Mouse (Mus musculus) hematopoietic stem cell, adult 5-6 weeks (primary cell): ENCODE results near the gene F2rl2. TPM values are rescaled to one million over a fixed set of nuclear protein-coding genes. Genes with fewer than 3 reads are reported as not detected.

Source experiments
- ATAC-seq, 2 experiments: fragments of 125-278 bp in 1 of 2; replicated peaks in 1 of 2; 2 replicates each; pipeline ENCODE4 v1.8.0; 2016 to 2017; ENCODE audit warnings: inconsistent platforms in 2 of 2, mild to moderate bottlenecking in 2 of 2, moderate number of reproducible peaks in 2 of 2, low read depth in 1 of 2, moderate TSS enrichment in 1 of 2; ENCODE audit not compliant: low FRiP score in 2 of 2, poor library complexity in 2 of 2, severe bottlenecking in 2 of 2, insufficient read depth in 1 of 2, low TSS enrichment in 1 of 2
- total RNA-seq: library from RNA; stranded (forward); fragments of 172-1452, 232-1000 nt; gene quantifications from 2 replicates; pipeline ENCODE4 v1.2.3, GENCODE M21; 2017

F2rl2 gene
- 1.4 and 1.8 TPM in 2 replicates for total RNA-seq

DNA sequence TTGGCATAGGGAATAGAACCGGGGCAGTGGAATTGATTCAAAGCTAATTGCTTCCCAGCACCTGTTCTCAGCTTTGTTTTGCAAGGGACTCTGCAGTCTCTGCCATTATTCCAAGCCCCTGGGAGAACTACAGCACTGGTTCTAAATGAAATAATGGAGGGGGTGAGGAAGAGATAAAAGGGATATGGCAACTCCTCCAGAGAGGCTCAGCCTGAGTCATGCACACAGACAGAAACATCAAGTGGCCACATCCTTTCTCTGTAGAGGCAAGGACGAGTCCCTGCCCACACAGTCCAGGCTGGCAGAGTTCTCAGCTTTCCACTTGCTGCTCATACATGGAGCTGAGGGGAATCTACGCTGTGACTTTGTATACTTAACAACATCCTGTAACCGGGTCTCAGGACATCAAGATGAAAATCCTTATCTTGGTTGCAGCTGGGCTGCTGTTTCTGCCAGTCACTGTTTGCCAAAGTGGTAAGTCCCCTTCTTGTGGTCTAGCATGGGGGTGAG, at the start of gene F2rl2:
Gene F2rl2, plus strand, starts transcription at position 200 of the 510 bp plus-strand sequence.
- peak; percentile 77 to 86 for ATAC-seq

- ATAC-seq, result no peak
Measured at GRCm38 (mm10) chr13:95647248-95647647, 49.4 kb upstream of the F2rl2 start.

DNA sequence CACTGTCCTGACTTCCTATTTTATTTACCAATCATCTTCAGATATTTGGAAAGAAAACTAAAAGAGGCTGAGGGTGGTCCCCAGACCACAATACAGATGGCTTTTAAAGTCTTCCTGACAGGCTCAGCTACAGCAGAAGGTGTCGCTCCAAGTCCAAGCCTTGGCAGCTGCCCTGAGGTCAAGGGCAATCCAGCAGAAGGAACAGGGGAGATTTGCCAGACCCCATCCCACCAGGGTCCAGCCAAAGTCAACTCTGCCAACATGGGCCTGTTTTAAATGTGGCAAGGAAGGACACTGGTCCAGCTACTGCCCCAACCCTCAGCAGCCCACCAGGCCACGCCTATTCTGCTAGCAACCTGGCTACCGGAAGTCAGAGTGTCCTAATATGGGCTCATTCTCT, 46.7 kb upstream of the F2rl2 start:
- ATAC-seq, result no peak

- ATAC-seq, result no peak
Measured at GRCm38 (mm10) chr13:95651870-95652668, 44.6 kb upstream of the F2rl2 start.

DNA sequence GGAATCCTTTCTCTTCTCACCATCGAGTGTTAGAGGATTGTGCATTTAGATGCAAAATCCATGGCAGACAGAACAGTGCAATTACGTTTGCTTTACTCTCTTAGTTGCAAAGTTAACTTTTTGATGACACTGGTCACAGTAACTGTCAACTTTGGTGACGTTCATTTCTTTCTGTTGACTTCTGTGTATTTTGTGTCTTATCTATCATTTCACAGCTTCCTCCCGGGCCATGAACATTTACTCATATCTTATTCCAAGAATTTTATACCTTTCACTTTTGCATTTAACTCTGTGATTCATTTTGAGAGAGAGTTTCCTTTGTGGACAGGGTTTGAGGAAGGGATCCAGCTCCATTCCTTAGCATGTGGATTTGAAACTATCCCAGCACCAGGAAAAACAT, 43.0 kb upstream of the F2rl2 start:
- no peak for ATAC-seq

GRCm38 (mm10) chr13:95655284-95655683, 41.4 kb upstream of the F2rl2 start:
- no peak for ATAC-seq

GRCm38 (mm10) chr13:95657171-95657570, 39.5 kb upstream of the F2rl2 start:
- peak; percentile 54 to 83 for ATAC-seq

DNA sequence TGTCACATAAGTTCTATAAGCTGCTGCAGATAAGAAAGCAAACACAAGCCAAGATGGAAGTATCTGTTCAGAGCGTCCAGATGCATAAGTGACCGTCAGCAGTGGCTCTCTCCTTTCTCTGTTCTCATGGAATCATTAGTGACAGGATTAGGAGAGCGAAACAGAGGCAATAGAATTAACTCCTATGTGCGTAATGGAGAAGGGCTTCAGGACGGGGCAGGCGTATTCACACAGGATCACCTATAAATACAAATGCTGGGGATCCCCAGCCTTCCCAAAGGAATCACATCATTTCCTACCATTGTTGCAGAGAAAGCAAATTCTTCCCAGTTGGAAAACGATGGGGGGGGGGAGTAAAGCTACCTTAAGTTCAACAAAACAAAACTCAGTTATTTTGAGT, 37.2 kb upstream of the F2rl2 start:
- ATAC-seq, result no peak

DNA sequence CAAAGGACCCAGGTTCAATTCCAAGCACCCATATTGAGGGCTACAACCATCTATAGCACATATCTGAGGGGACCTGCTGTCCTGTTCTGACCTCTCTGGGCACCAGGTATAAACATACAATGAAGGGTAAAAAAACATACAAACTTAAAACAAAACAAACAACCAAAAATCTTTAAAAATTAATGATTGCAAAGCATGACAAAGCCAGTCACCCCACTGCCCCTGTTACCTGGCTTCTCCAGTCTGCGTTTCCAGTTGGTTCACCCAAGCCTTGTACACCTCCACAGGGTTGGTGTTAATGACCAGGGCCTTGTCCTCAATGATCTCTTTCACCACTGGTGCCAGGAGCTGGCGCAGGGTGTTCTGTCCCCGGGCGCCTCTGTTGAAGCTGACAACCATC, 32.8 kb upstream of the F2rl2 start:
- no peak for ATAC-seq

- no peak for ATAC-seq
Measured at GRCm38 (mm10) chr13:95665644-95666356, 30.9 kb upstream of the F2rl2 start.

DNA sequence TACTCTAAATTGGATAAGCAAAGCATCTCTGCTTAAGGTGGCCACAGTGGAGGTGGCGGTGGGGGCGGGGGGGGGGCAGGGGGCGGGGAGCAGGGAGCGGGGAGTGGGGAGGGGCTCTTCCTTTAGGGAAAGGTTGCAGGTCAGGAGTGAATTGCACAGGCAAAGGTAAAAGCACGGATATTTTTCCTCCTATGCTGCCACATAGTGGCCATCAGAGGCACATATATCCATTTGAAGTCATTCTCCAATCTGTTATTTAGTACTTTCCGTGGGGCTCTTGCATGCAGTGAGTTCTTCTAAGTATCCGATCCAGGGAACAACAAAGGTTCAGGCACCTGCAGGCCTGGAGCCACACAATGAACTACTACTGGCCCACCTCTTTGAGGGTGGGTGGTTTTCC, 29.4 kb upstream of the F2rl2 start:
- no peak for ATAC-seq

DNA sequence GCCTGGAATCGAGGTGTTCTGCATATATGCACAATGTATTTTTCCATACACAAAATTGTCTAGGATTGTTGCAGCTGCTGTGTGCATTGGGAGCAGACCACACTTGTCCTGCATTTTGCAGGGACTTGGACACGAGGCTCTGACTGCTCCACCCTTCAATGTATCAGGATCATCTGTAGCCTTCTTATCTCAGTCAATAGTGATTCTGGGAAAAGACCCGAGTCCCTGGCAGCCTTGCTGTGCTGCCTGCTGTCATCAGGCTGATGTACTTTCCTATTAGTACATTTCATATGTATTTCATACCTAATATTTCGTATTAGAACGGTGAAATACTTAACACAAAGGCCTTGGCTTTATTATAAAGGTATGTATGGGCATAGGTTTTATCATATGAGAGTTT, 26.1 kb upstream of the F2rl2 start:
- no peak for ATAC-seq

DNA sequence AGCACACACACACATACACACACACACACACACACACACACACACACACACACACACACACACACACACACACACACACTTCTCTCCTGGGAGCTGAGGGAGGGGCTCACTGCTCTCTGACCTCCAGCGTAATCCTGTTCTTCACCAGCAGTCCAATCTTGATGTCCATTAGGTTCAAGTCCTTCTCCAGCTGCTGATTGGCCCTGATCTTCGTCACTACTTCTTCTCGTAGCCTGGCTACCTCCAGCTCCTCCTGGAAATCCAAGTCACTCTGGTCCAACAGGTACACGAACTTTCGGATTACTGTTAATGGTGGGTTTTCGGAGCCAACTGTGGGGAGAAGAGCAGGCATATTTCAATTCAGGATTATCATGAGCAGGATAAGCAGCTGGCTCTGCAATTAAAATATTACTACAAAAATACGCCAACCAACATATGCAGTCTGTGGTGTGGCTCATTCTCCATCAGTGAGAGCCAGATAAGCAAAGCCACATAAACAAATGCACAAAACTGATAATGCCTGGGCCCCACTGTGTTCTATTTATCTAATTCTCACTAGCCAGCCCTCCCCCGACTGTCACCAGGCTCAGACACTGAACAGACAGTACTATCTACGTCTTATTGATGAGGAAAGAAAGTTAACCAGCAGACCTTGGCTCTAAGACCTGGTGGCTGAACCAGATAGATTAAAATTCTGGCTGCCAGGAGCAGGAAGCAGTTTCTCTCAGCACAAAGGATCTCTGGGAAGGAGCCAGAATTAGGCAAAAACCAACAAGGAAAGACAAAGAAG, 25.4 kb upstream of the F2rl2 start:
- peak; percentile 49 to 71; a peak in 2 of 4 replicates for ATAC-seq

DNA sequence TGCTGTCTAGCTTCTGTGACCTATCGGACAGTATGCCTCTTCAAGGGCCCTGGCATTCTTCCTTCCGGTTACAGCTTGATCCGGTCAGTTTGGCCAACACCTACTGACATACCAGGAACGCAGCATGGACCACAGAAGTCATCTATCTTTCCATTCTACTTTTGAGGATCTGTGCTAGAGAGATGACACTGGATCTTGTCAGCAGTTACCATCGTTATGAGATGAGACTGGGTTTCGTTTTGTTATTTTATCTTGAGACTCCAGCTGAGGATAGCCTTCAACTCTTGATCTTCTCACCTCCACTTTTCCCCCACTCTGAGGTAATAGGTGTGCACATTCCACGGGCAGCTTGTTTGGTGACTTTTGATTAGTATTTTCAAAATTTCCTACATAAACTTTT, 24.3 kb upstream of the F2rl2 start:
- no peak for ATAC-seq

DNA sequence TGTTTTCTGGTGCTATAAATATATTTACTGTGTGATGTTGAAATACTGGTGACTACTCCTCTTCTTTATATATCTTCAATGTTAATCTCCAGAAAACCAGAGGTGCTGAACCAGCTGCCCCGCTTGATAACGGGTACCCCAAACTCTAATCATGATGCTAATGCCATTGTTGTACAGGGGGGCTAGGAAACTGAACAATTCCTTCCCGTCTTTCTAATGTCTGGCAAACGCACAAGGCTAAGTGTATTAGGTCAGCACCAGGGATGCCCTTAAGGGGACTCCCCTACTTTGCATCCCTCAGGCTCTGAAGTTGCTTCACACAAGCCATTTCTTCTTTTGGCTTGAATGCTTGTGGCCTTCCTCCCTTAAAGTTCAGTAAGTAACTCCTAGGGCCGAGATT, 17.6 kb upstream of the F2rl2 start:
- no peak for ATAC-seq

GRCm38 (mm10) chr13:95679491-95679941, 17.1 kb upstream of the F2rl2 start:
- ATAC-seq, result no peak

DNA sequence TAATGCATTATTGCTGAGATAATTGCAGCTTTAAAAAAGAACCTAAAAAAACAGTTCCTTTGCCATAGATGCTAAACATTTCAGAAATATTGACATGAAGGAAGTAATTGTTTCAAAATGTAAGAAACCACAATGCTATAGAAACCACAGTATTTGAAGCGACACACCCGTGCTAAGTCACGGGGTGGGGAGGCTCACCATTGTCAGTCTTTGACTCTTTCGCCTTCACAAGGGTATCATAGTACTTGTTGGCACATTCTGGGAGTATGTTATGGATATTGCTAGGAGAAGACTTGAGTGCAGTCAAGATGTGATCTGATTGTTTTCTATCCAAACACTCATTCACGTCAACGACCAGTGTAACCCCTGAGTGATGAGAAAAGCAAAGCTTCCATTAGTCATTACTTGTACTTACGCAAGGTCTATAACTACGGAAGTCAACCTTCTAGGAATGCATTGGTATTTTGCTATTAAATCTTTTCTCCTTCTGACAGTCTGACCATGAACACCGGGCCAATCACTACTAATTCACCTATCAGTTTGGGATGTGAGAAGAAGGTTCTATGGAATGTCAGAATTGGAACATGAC, 11.9 kb upstream of the F2rl2 start:
- ATAC-seq, result no peak; a peak in 1 of 4 replicates
